Mouse (Mus musculus) B cell, adult 2 months (primary cell): ENCODE measurements around the gene Llph.

Experiments
- DNase-seq, 2 experiments: peaks; one replicate each; pipeline ENCODE4 v3.0.0; 2022

Llph gene

GRCm38 (mm10) chr10:120219578-120220359 is 7.1 kb upstream of the Llph start:
- peak; percentile 44 to 45 for DNase-seq

GRCm38 (mm10) chr10:120220776-120221175 is 6.1 kb upstream of the Llph start:
- DNase-seq: no peak

- DNase-seq: peak; percentile 90 to 91
These were observed 4.8 kb downstream of the Llph start for GRCm38 (mm10) chr10:120231718-120232117.

GRCm38 (mm10) chr10:120233655-120234367 is 6.9 kb downstream of the Llph start:
- peak; percentile 65 to 69 for DNase-seq

GRCm38 (mm10) chr10:120236855-120237254 is 10.0 kb downstream of the Llph start:
- DNase-seq: no peak

- no peak for DNase-seq
These were observed 11.4 kb downstream of the Llph start for GRCm38 (mm10) chr10:120238241-120238640.

- DNase-seq: no peak
These were observed 12.6 kb downstream of the Llph start for GRCm38 (mm10) chr10:120239476-120239875.

- no peak for DNase-seq
These were observed 15.6 kb downstream of the Llph start for GRCm38 (mm10) chr10:120242421-120242820.

- no peak for DNase-seq
These were observed 18.8 kb downstream of the Llph start for GRCm38 (mm10) chr10:120245681-120246080.

GRCm38 (mm10) chr10:120246994-120247750 is 20.3 kb downstream of the Llph start:
- DNase-seq: peak; percentile 70 to 77

GRCm38 (mm10) chr10:120250911-120251683 is 24.2 kb downstream of the Llph start:
- no peak for DNase-seq

- no peak for DNase-seq
These were observed 24.9 kb downstream of the Llph start for GRCm38 (mm10) chr10:120251791-120252190.

- DNase-seq: no peak
These were observed 25.9 kb downstream of the Llph start for GRCm38 (mm10) chr10:120252800-120253199.

GRCm38 (mm10) chr10:120257231-120257630 is 30.4 kb downstream of the Llph start:
- DNase-seq: peak; percentile 36 to 52

GRCm38 (mm10) chr10:120267790-120268189 is 40.9 kb downstream of the Llph start:
- DNase-seq: no peak

GRCm38 (mm10) chr10:120269946-120270345 is 43.1 kb downstream of the Llph start:
- peak; percentile 23 to 31 for DNase-seq

GRCm38 (mm10) chr10:120270777-120271176 is 43.9 kb downstream of the Llph start:
- DNase-seq: peak; percentile 82 to 85

GRCm38 (mm10) chr10:120271318-120271717 is 44.4 kb downstream of the Llph start:
- DNase-seq: peak; percentile 15 to 20

GRCm38 (mm10) chr10:120271879-120272269 is 45.0 kb downstream of the Llph start:
- DNase-seq: peak in 1 of 2 experiments; percentile 7

GRCm38 (mm10) chr10:120272270-120272883 is 45.5 kb downstream of the Llph start:
- DNase-seq: no peak

GRCm38 (mm10) chr10:120273335-120273734 is 46.5 kb downstream of the Llph start:
- no peak for DNase-seq
